Mouse (Mus musculus) cerebellum, postnatal 10 days (tissue): Measurements from ENCODE around the gene Olfr1202.

Experiments
- DNase-seq, 2 experiments: peaks; one replicate each; pipeline ENCODE4 v3.0.0; 2021; ENCODE audit warnings: mixed read lengths in 2 of 2

Olfr1202 gene

DNA sequence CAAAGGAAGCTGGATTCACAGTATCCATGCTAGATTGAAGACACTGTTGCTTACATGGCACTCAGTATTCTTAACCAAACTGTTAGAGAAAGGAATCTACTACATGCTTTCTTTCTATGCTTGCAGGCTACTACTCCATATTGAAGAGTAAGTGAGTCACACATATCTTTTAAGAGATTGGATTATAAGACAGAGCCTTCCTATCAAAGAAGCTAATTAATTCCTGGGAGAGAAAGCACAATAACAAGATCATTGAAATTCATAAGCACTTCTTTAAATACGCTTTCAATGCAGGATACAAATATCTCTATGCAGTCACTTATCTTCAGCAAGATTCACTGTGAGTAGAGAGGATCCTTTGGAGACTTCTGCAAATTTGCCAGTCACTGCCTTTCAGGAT is at the start of gene Olfr1202:
TSS of gene Olfr1202 (plus strand) at position 301 of the 400 bp plus-strand sequence.
- no peak for DNase-seq

DNA sequence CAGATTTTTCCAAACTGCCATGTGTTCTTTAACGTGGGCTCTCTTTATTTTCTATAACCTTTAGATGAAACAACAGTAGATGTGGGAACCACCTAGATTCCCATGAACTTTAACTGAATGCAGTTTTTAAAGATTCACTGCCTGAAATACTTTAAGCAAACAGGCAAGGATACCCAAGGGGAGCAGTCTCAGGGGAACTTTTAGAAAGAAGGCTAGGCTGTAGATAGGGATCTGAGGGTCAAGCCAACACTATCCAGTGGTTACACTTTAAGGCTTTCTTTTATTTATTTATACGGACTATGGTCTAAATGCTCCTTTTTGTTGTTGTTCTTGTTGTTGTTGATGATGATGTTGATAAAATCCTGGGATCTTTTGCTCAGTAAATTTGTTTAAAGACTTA is 43.9 kb upstream of the Olfr1202 start, which contains the start of gene Olfr1200:
TSS of gene Olfr1200 (minus strand) at position 101 of the 400 bp plus-strand sequence.
- DNase-seq, result no peak

DNA sequence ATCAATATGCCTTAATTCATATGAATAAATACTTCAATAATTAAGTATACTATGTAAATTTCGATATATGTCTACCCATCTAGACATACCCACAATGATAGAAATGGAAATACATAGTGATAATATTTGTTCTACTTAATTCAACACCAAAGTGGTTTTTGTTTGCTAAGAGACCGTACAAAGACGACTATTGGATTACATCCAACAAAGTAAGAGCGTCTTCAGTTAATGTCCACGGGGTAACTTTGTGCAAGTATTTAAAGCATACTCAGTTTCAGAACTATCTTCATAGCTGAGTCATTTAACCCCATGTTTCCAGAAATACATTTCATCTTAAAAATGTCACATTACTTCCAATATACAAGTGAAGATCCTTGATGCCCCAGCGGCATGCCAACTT is 21.6 kb upstream of the Olfr1202 start, which contains the start of gene Olfr1201:
TSS of gene Olfr1201 (plus strand) at position 301 of the 400 bp plus-strand sequence.
- DNase-seq, result no peak

DNA sequence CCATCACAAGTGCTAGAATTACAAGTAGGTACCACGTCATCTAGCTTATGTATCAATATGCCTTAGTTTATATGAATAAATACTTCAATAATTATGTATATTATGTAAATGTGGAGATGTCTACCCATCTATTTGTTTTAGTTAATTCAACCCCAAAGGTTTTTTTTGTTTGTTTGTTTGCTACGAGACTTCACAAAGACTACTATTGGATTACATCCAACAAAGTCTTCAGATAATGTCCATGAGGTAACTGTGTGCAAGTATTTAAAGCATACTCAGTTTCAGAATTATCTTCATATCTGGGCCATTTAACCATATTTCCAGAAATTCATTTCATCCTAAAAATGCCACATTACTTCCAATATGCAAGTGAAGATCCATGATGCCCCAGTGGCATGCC is 15.1 kb downstream of the Olfr1202 start, which contains the start of gene Olfr1205:
TSS of gene Olfr1205 (plus strand) at position 301 of the 400 bp plus-strand sequence.
- no peak for DNase-seq

DNA sequence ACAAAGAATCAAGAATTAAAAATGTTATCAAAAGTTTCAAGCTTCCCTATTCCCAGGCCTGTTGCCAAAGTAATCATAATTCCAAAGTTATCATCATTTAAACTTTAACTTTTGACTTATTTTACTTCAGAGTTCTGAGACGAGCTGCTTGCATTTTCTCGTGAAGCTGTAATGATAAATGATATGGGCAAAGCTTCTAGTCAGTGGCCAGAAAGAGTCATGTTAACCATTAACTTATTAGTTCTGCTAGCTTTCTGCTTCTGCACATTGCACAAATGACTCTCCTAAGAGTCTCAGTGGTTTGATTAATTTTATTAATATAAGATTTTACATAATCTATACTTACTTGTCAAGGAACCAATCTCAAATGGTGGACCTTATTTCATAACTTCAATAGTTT is 24.2 kb downstream of the Olfr1202 start:
- DNase-seq, result no peak

DNA sequence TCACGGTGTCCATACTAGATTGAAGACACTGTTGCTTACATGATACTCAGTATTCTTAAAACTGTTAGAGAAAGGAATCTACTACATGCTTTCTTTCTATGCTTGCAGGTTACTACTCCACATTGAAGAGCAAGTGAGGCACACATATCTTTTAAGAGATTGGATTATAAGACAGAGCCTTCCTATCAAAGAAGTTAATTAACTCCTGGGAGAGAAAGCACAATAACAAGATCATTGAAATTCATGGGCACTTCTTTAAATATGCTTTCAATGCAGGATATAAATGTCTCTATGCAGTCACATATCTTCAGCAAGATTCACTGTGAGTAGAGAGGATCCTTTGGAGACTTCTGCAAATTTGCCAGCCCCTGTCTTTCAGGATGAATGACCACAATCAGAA is 34.7 kb downstream of the Olfr1202 start, which contains the start of gene Olfr1204:
TSS of gene Olfr1204 (plus strand) at position 301 of the 400 bp plus-strand sequence.
- no peak for DNase-seq

GRCm38 (mm10) chr2:88862931-88863330 is 48.6 kb downstream of the Olfr1202 start, which contains the start of gene Olfr1206:
Olfr1206 (plus strand) TSS chr2:88863231.
- DNase-seq, result no peak
